Mouse (Mus musculus): ENCODE measurements around the gene Bcar1. TPM values are rescaled to one million over a fixed set of nuclear protein-coding genes. Genes with fewer than 3 reads are reported as not detected.

Bcar1 gene
- polyA plus RNA-seq, 1 experiment from 2014 or later = 39.7 TPM

DNA sequence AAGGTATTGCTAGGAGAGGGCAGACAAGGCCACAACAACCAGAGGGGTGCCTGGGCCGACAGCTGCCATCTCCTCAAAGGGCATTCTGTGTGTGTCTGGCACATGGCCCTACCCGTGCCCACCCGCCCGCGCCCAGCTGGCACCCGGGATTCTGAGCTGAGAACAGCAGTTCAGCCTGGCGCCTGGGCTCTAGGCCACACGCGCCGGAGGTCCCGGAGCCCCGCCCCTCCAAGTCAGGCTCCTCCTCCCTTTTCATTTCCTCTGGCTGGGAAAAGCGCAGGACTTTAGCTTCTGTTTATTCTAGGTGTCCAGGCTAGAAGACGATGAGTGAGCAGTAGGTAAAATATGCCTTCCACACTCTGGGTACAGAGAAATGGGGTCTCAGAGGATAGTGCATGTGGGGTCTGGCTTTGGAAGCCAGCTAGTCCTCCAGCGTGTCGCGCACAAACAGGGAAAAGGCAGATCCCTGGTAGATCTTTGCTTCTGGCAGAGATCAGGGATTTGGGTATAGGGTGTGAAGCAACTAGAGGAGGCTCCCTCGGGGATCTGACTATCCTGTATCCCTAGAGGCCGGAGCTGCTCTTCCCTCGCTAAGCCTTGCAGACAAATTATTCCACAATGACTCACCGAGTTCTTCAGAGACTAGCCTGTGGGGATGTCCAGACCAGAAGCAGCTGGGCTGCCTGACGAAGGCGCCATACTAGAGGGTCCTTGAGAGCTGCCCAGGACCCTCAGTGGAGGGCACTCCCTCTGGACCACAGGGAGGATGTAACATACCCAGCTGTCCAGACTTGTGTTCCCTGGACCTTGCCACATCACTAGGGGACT is 2.2 kb upstream of the Bcar1 start:
- Histone ChIP-seq H3K9me3 (no peaks in the 10 kb centered on the region), H3K4me2 (peak overlapping the region; percentile 56), H3K36me3 (no peaks in the 10 kb centered on the region), H3K4me3 (replicated peaks) (peak overlapping the region; percentile 31), H3K27ac (peak overlapping the region; percentile 93), H3K27me3 (replicated peaks) (no peaks in the 10 kb centered on the region), H3K9ac (no peak overlapping the region), H3K4me1 (peaks cover 46% of the 10 kb centered on the region)
- 4% methylated on average over 23 of the region's 23 CpGs for WGBS
- peak; percentile 69 for ATAC-seq (ENCODE audit: insufficient read depth, low FRiP score, low read depth)

DNA sequence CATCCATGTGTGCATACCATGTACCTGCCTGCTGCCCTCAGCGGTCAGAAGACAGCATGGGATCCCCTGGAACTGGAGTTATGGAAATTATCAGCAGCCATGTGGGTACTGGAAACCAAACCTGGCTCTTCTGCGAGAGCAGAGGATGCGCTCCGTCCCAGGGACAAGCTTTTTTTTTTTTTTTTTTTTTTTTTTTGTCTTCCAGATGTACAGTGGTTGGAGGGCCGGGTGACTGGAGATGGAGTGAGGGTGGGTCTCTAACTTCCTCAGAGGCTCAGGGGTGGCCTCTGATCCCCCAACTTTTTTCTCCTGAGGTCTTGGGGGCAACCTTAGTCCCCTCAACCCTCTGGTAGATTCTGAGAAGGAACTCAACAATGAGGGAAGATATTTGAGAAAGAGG is 1.5 kb upstream of the Bcar1 start:
- Histone ChIP-seq H3K27me3 (replicated peaks) (no peaks in the 10 kb centered on the region), H3K4me1 (peaks cover 54% of the 10 kb centered on the region), H3K4me2 (0 out of 2 replicates have a peak overlapping the region, but pooled peaks have one; percentile 56), H3K9me3 (no peaks in the 10 kb centered on the region), H3K36me3 (no peaks in the 10 kb centered on the region), H3K4me3 (replicated peaks) (no peak overlapping the region), H3K9ac (no peak overlapping the region), H3K27ac (peak overlapping the region; percentile 93)
- WGBS = 73% methylated on average over 5 of the region's 5 CpGs
- no peak for ATAC-seq (ENCODE audit: insufficient read depth, low FRiP score, low read depth)

DNA sequence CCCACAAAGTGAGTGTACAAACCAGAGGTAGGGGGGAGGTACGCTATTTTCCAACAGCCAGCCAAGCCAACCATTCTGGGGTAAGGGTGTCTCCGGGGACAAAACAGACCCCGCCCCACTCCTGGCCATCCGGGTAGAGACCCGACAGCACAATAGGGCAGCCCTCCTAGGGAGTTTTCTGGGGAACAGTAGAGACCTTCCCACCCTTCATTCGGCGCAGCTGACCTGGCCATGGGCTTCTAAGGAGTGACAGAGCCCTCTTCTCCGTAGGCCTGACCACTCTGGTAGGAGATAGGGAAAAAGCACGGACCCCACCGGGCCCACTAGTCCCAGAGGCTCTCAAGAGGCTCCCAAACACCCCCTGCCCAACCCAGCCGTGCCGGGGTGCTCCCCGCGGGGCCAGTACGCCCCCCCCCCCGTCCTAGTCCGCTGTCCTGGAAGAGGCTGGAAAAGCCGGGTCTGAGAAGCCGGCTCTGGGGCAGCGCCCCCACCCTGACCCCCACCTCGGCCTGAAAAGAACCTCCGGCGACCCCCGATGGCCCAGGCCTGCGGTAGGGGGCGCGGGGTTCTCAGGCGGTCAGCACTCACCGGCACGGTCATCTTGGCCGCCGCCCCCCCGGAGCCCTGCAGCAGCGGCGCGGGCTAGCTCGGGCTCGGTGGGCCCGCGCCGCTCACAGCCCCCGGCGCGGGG is 363 bp downstream of the Bcar1 start:
- peak overlapping the region; percentile 81 for H3K4me3 ChIP-seq (replicated peaks)
- H3K9ac ChIP-seq = peak overlapping the region; percentile 90
- H3K27ac ChIP-seq = peak overlapping the region; percentile 83
- H3K36me3 ChIP-seq = no peaks in the 10 kb centered on the region
- 1% methylated on average over 39 of the region's 44 CpGs for WGBS
- no peak for ATAC-seq (ENCODE audit: insufficient read depth, low FRiP score, low read depth)
- peaks cover 67% of the 10 kb centered on the region for H3K4me1 ChIP-seq
- peak overlapping the region; percentile 66 for H3K4me2 ChIP-seq
- H3K27me3 ChIP-seq (replicated peaks) = no peaks in the 10 kb centered on the region
- no peaks in the 10 kb centered on the region for H3K9me3 ChIP-seq

DNA sequence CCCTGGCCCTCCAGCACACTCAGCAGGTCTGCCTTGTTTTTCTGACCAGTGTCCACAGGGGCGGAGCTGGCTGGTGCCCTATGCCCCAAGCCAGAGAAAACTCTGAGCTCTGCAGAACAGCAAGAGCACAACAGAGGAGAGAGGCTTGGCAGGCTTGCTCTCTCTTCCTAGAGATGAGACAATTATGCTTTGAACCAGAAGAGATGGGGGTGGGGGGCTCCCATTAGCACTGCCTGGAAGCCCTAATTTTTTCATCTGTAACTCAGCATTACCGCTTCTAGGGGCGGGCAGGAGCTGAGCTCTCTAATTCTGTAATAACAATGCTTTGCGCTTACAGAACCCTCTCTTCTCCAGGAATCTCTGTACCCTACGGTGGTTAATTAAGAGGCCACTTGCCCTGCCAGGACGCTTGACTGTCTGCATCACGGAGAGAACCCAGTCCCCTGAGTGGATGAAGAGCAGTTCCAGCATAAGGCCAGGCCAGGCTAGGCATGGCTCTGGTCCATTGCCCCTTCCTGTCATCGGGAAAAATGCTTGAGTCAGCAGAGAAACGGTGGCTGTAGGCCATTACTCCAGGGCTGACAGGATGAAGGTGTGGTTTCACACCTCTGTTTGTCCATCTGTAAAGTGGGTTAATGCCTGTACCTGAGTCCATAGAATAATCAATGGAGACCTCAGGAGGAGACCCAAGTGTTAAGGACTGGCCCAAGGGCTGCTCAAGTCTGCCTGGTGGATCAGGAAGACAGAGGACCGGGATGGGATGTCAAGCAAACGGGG is 1.2 kb downstream of the Bcar1 start:
- no peaks in the 10 kb centered on the region for H3K9me3 ChIP-seq
- peak overlapping the region; percentile 66 for H3K4me2 ChIP-seq
- H3K27me3 ChIP-seq (replicated peaks) = no peaks in the 10 kb centered on the region
- 0 out of 2 replicates have a peak overlapping the region, but pooled peaks have one; percentile 11 for H3K9ac ChIP-seq
- H3K4me3 ChIP-seq (replicated peaks) = peak overlapping the region; percentile 81
- H3K4me1 ChIP-seq = peaks cover 69% of the 10 kb centered on the region
- 26% methylated on average over 11 of the region's 11 CpGs for WGBS
- H3K27ac ChIP-seq = peak overlapping the region; percentile 83
- ATAC-seq (ENCODE audit: insufficient read depth, low FRiP score, low read depth) = no peak
- no peaks in the 10 kb centered on the region for H3K36me3 ChIP-seq

DNA sequence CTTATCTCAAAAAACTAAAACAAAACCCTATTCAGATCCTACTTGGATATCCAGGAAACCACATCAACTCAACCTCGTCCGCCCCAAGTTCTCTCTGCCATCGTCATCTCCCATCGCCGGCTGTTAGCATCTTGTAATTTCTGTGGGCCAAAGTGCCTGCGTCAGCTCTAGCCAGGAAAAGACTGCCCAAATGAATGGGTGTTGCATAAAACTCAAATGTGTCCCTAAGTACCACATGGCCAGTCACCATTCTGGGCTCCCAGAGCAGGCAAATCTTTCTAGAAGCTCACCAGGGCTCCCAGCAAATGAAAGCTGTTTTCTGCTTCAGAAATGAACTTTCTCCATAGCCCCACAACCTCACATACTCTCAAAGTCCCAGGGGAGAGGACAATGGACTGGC is 2.1 kb downstream of the Bcar1 start:
- peak overlapping the region; percentile 83; the same call in 1 of the 2 replicates for H3K27ac ChIP-seq
- 58% methylated on average over 6 of the region's 6 CpGs for WGBS
- peak overlapping the region; percentile 81; the same call in 1 of the 2 replicates for H3K4me3 ChIP-seq (replicated peaks)
- no peaks in the 10 kb centered on the region for H3K27me3 ChIP-seq (replicated peaks)
- H3K9ac ChIP-seq = 0 out of 2 replicates have a peak overlapping the region, but pooled peaks have one; percentile 4
- peaks cover 72% of the 10 kb centered on the region for H3K4me1 ChIP-seq
- H3K9me3 ChIP-seq = no peaks in the 10 kb centered on the region
- peak overlapping the region; percentile 66 for H3K4me2 ChIP-seq
- no peak for ATAC-seq (ENCODE audit: insufficient read depth, low FRiP score, low read depth)
- no peaks in the 10 kb centered on the region for H3K36me3 ChIP-seq

DNA sequence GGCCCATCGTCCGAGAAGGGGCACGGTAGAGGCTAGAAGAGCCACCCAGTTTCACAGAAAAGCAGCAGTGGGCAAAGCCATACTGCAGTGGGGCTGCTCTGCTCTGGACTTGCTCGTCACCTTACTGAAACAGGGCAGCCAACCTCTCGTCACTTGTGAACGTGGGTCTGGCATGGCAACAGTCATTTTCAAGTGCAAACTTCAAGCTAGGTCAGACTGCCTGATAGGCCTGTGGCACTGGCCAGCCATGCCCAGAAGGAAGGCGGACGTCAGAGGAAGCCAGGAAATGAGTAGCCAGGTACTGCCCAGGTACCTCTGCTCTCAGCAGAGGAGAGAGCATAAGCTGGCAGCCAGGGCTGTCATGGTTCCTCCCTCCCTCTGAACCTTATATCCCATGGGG is 2.6 kb downstream of the Bcar1 start:
- ATAC-seq (ENCODE audit: insufficient read depth, low FRiP score, low read depth) = no peak
- H3K9ac ChIP-seq = no peak overlapping the region
- peaks cover 73% of the 10 kb centered on the region for H3K4me1 ChIP-seq
- H3K27ac ChIP-seq = no peak overlapping the region
- no peaks in the 10 kb centered on the region for H3K27me3 ChIP-seq (replicated peaks)
- H3K36me3 ChIP-seq = no peaks in the 10 kb centered on the region
- WGBS = 70% methylated on average over 8 of the region's 8 CpGs
- peak overlapping the region; percentile 66; the same call in 1 of the 2 replicates for H3K4me2 ChIP-seq
- no peak overlapping the region for H3K4me3 ChIP-seq (replicated peaks)
- H3K9me3 ChIP-seq = no peaks in the 10 kb centered on the region

DNA sequence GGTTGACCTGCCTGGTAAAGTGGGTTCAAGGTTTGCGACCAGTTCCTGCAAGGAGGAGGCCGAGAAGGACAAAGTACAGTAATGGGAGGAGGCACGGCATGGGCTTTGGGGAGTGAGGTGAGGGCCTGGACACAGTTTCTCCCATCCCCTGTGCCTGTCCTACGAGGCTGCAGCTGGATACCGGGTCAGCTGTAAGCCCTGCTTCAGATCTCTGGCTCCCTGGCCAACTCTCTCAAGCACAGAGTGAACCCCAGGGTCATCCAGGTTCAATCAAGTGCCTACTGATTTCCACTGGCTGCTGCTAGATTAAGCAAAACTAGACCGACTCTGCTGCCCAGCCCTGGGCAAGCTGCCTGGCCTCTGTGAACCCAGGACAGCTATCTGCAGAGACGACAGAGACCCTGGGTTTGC is 3.3 kb downstream of the Bcar1 start:
- peaks cover 73% of the 10 kb centered on the region for H3K4me1 ChIP-seq
- no peak for ATAC-seq (ENCODE audit: insufficient read depth, low FRiP score, low read depth)
- 0 out of 2 replicates have a peak overlapping the region, but pooled peaks have one; percentile 5 for H3K4me2 ChIP-seq
- peak overlapping the region; percentile 37; the same call in 1 of the 2 replicates for H3K27ac ChIP-seq
- no peaks in the 10 kb centered on the region for H3K9me3 ChIP-seq
- H3K36me3 ChIP-seq = no peaks in the 10 kb centered on the region
- no peaks in the 10 kb centered on the region for H3K27me3 ChIP-seq (replicated peaks)
- no peak overlapping the region for H3K4me3 ChIP-seq (replicated peaks)
- 64% methylated on average over 7 of the region's 7 CpGs for WGBS
- H3K9ac ChIP-seq = no peak overlapping the region

DNA sequence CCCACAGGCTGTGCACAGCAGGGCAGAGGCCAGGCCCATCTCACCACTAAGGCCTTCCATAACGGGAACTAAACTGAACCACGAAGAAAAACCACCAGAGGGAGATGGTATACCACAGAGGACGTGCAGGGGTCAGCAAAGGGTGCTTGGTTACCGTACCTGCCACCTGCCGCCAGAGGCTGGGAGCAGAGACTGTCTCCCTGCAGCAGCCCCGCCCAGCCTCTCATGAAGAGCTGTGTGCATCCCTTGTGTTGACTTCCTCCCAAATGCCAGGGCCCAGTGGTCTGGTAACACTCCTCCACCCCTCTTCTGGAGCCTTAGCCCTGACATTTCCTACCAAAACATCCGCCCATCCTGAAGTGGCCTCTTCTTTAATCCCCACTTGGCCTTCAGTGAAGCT is 4.0 kb downstream of the Bcar1 start:
- Histone ChIP-seq H3K4me2 (0 out of 2 replicates have a peak overlapping the region, but pooled peaks have one; percentile 5), H3K27me3 (replicated peaks) (no peaks in the 10 kb centered on the region), H3K36me3 (no peaks in the 10 kb centered on the region), H3K9me3 (no peaks in the 10 kb centered on the region), H3K4me3 (replicated peaks) (no peak overlapping the region), H3K4me1 (peaks cover 75% of the 10 kb centered on the region), H3K9ac (0 out of 2 replicates have a peak overlapping the region, but pooled peaks have one; percentile 7), H3K27ac (no peak overlapping the region)
- ATAC-seq (ENCODE audit: insufficient read depth, low FRiP score, low read depth) = no peak
- WGBS = 46% methylated on average over 7 of the region's 7 CpGs

DNA sequence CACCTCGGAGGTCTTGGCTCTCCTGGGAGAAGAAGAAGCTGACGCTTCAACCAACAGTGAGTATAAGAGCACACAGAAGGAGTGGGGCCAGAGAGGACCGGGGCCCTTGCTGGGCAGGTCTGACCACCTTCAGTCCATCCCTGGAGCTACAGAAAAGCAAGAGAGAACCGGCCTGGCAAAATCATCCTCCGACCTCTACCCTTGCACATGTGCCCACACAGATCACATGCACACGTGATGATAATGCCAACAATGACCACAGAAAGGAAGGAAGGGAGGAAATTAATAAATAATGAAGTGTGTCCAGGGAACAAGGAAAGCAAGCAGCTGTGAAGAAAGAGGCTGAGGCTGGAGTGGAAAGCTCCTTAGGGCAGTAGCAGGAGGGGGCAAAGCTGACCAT is 4.7 kb downstream of the Bcar1 start:
- Histone ChIP-seq H3K27me3 (replicated peaks) (no peaks in the 10 kb centered on the region), H3K9ac (no peak overlapping the region), H3K4me2 (no peak overlapping the region), H3K27ac (no peak overlapping the region), H3K4me3 (replicated peaks) (no peak overlapping the region), H3K9me3 (no peaks in the 10 kb centered on the region), H3K4me1 (peaks cover 75% of the 10 kb centered on the region), H3K36me3 (no peaks in the 10 kb centered on the region)
- 65% methylated on average over 6 of the region's 6 CpGs for WGBS
- ATAC-seq (ENCODE audit: insufficient read depth, low FRiP score, low read depth) = no peak

DNA sequence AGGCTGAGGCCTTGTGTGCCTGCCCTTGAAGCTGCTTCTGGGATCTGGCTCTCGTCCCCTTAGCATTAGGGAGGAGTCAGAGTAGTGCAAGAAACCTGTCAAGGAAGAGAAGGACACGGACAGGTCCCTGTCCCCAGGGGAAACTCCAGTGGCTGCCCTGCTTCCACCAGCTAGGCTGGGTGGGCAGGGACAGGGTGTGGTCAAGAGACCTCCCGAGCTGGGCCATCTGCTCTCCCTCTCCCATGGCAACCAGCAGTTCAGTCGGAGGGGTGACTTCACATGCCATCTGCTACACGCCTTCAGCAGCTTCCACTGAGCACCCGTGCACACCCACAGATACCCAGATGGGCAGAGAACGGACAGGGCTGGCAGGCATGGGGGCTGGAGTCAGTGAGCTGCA is 7.3 kb downstream of the Bcar1 start:
- Histone ChIP-seq H3K36me3 (no peaks in the 10 kb centered on the region), H3K27ac (peak overlapping the region; percentile 55), H3K9ac (no peak overlapping the region), H3K4me2 (no peak overlapping the region), H3K27me3 (replicated peaks) (no peaks in the 10 kb centered on the region), H3K9me3 (no peaks in the 10 kb centered on the region), H3K4me3 (replicated peaks) (no peak overlapping the region), H3K4me1 (peaks cover 80% of the 10 kb centered on the region)
- WGBS = 37% methylated on average over 7 of the region's 7 CpGs
- no peak for ATAC-seq (ENCODE audit: insufficient read depth, low FRiP score, low read depth)

DNA sequence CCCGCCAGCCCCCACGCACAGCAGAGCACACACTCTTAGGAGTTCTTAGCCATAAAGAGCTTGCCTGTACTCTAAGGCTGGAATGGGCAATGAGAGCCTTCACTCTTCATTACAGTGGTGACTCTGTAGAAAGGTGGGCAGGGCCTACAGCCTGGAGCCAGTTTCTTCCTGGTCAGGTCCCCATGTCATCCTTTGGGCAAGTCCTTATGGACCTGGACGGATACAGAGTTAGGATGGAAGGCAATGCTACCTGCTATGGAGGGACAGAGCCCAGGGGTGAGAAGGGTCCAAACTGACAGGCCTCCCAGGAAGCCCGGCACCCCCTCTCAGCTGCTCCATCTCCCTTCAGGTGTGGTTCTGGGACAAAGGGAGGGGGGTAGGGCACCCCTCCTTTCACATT is 7.8 kb downstream of the Bcar1 start:
- 73% methylated on average over 4 of the region's 4 CpGs for WGBS
- Histone ChIP-seq H3K4me2 (no peak overlapping the region), H3K9ac (no peak overlapping the region)

More for the DNA sequence above, 7.8 kb downstream of the Bcar1 start:
- H3K36me3 ChIP-seq = no peaks in the 10 kb centered on the region
- no peak for ATAC-seq (ENCODE audit: insufficient read depth, low FRiP score, low read depth)
- peak overlapping the region; percentile 55 for H3K27ac ChIP-seq
- peaks cover 80% of the 10 kb centered on the region for H3K4me1 ChIP-seq
- H3K27me3 ChIP-seq (replicated peaks) = no peaks in the 10 kb centered on the region
- H3K9me3 ChIP-seq = no peaks in the 10 kb centered on the region
- H3K4me3 ChIP-seq (replicated peaks) = no peak overlapping the region
